Mouse (Mus musculus) testis, adult 2 months (tissue): ENCODE measurements at regions not wholly inside any gene's neighbourhood (a gene's known extent, or its start where the extent isn't known, plus 50 kb on each side); places are given as distances from the start of the nearest gene placed in this dataset.

Source experiments
- CTCF ChIP-seq: fragments of 200-500 bp; IDR thresholded peaks from 2 replicates; pipeline ENCODE4 v1.5.1; 2012; ENCODE audit warnings: low read depth, mild to moderate bottlenecking, inconsistent platforms, low read length, moderate library complexity; ENCODE audit not compliant: control insufficient read depth, insufficient read depth, insufficient replicate concordance
- POLR2A ChIP-seq: fragments of 200-500 bp; IDR thresholded peaks from 2 replicates; pipeline ENCODE4 v1.6.1; 2012; ENCODE audit warnings: low read depth, mild to moderate bottlenecking, inconsistent platforms, low read length, moderate library complexity; ENCODE audit not compliant: control insufficient read depth

- TF ChIP-seq CTCF, result no peak
- no peak for TF ChIP-seq POLR2A
Observed at GRCm38 (mm10) chr1:96450852-96451251, 421.1 kb downstream of the Slco4c1 start.
